Mouse (Mus musculus) thymus, postnatal 14 days (tissue): ENCODE data around the gene Tmem235.
A peak's percentile ranks its signal among the peaks of the same experiment; 100 is the strongest.
"Not testable (repeated sequence)": the region's sequence is repeated elsewhere in the genome, so short reads cannot be mapped to it uniquely, and the experiment has no call there.

Experiments
- DNase-seq: peaks from one replicate; pipeline ENCODE4 v3.0.0; 2021

The Tmem235 gene

GRCm38 (mm10) chr11:117833509-117833908 lies 27.0 kb upstream of the Tmem235 start:
- DNase-seq, result not testable (repeated sequence)

DNA sequence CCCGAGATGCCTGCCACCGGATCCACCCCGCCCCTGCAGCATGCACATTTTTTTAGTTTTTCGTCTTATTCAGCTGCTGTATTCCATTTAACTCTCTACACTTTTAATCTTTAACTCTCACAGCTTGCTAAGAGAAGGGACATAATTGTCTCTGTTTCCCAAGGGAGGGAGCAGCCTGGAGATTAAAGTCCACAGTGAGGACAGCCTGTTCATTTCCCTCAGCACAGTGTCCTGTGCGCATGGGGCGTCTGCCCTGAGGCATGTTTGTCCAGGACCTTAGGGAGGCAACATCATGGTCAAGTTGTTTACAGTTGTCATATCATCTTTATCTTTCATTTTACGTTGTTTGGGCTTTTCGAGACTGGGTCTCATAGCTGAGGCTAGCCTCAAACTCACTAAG lies 26.5 kb upstream of the Tmem235 start:
- no peak for DNase-seq

GRCm38 (mm10) chr11:117836306-117836705 lies 24.2 kb upstream of the Tmem235 start:
- no peak for DNase-seq

DNA sequence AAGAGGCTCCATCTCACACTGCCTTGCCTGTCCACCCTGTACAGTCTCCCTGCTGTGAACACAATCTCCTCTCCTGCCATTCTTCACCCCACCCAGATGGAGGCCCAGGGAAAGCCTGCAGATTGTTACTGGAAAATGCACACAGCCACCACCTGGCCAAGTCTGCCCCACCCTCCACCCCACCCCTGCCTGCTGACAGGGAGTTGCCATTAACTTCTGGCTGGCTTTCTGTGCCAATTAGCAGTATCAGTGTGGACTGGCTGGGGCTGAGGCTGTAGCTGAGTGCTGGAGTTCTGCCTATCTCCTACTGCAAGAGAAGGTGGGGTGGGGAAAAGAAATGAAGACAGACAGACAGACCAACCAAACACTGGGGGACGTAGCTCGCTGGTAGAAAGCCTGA lies 22.0 kb upstream of the Tmem235 start:
- DNase-seq, result no peak

DNA sequence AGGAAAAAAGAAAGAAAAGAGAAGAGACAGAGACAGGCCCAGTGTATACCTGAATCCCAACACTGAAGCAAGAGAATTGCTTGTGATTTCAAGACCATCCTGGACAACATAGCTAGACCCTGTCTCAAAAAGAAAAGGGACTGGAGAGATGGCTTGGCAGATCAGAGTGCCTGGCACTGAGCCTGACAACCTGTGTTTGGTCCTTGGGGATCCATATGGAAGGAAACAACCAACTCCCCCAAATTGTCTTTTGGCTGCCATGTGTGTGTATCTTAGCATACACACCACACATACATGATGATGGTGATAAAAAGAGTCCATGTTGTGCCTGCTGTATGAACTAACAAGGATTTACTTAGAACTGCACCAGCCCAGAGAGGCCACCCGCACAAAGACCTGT lies 21.5 kb upstream of the Tmem235 start:
- no peak for DNase-seq

- DNase-seq, result no peak
These were observed 19.6 kb upstream of the Tmem235 start for GRCm38 (mm10) chr11:117840910-117841309.

GRCm38 (mm10) chr11:117843434-117843833 lies 17.1 kb upstream of the Tmem235 start:
- no peak for DNase-seq

DNA sequence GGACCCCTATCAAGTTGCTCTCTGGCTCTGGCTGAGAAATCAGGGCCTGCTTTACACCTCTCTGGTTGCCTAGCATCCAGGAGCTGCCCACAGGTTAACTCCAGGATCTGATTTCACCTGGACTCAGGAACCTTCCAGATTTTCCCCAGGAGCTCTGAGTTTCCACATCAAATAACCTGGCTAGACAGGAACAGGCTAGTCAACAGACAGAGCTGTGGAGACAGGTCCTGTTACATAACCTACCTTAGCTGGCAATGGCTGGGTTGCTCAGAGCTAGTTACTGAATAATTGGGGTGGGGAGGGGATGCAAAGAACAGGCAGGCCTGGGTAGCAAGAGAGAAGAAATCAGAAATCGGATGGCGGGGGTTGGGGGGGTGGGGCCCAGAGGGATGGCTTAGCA lies 15.6 kb upstream of the Tmem235 start:
- DNase-seq, result no peak

- no peak for DNase-seq
These were observed 14.9 kb upstream of the Tmem235 start for GRCm38 (mm10) chr11:117845651-117846050.

- DNase-seq, result no peak
These were observed 13.9 kb upstream of the Tmem235 start for GRCm38 (mm10) chr11:117846640-117847039.

DNA sequence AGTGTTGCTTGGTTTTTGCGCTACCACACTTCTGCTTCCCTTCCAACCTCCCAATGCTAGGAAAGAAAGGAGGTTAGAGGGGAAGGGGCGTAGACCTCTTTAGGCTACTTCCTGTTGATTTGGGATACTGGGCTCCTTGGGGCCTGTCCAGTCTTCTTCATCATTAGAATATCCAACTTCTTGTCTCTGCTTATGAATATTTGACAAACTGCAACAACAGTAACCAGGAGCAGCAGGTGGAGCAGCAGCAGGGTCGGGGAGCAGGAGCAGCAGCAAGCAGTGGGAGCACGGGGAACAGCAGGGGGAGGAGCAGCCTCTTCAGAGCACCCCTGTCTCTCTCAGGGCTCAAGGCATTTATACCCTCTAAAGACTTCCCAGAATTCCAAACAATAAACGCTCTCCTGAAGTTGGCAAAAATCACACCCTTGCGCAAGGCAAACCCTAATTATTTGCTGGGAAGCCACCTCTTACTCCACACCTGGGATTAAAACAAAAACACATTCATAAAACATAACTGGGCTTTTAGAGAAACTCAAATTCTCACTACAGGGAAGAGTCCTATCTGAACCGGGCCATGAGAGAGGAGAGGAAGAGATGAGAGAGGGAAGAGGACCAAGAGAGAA lies 12.8 kb upstream of the Tmem235 start:
- DNase-seq, result no peak

DNA sequence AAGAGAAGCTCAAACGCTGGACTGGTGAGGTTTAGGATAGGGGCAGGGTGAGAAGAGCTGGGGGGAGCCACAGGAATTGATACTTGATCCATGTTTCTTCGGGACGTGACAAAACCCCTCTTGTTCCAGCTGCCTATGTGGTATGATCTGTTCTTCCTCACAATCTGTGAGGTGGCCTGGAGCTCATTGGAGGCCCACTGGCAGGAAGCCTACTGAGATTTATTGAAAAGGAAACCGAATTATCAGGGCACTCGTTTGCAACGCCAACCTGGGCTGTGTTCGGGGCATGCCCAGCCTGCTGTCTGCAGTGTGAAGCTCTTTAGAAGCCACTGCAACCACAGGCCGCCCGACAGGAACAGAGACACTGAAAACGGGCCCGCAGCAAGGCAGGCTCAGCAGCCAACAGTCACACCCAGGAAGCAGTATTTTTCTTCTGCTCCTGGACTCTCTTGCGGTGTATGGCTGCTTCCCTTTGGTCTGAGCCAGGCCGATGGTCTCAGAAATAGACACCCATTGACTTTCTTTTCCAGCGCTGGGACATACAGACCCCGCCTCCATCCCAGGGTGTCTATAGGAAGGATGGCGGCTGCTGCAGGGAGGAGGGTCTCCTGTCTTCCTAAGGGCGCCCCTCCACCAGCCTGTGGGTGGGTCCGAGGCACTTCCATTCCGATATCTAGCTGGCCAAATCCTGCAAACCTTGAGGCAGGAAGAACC lies 12.1 kb upstream of the Tmem235 start:
- peak; percentile 70 for DNase-seq

- DNase-seq, result peak; percentile 99
These were observed 11.4 kb upstream of the Tmem235 start, which contains the start of gene Birc5 for GRCm38 (mm10) chr11:117848985-117849671. Gene Birc5 (plus strand): TSS chr11:117849251.

GRCm38 (mm10) chr11:117852875-117853274 lies 7.7 kb upstream of the Tmem235 start:
- no peak for DNase-seq

DNA sequence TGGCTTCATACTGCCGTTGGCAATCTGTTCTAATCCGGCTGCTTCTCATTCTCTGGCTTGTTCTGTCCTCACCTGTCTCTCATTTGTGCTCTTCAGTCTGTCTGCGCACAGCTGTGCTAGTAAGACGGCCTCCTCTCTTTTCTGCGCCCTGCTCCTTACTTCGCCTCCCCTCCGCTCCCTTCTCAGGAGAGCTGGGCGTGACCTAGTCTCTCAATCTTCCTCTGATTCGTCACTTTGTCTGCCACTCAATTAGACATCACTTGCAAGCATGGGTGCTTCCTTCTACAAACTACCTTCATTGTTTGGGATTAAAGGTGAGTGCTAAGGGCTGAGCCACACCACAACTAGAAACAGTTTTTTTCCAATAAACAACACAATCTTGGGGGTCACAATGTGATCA lies 6.3 kb upstream of the Tmem235 start:
- no peak for DNase-seq

DNA sequence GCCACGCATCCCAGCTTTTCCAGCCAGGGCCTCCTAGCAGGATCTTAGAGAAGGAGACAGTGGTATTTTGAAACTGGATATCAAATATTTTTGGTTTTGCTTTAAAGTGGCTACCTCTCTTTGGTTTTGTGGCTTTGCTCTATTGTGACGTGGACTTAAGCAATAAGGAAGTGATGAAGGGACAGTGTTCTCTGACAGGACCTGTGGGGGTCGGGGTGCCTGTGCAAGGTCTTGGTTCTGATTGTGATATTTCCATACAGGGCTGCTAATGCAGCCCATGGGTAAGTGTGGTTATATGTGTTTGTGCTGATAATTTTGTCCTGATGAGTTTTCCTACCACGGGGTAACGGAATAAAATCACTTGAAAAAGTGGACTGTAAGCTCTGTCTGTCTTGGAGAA lies 5.2 kb upstream of the Tmem235 start:
- no peak for DNase-seq

DNA sequence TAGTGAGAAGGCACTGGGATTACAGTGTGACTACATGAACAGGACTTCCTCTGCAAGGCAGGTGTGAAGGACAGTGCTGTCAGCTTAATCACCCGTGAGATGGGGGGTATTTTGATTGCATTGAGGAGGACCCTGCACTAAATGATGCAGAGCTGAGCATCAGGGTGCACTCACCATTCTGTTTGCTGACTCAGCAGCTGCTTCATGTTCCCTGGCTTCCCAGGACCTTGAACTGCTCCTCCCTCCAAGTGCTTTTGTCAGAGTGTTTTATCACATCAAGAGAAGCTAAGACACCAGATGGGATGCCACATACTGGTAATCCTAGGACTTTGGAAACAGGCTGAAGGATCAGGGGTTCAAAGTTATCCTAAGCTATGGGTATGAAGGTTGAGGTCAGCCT lies 4.6 kb upstream of the Tmem235 start:
- no peak for DNase-seq

DNA sequence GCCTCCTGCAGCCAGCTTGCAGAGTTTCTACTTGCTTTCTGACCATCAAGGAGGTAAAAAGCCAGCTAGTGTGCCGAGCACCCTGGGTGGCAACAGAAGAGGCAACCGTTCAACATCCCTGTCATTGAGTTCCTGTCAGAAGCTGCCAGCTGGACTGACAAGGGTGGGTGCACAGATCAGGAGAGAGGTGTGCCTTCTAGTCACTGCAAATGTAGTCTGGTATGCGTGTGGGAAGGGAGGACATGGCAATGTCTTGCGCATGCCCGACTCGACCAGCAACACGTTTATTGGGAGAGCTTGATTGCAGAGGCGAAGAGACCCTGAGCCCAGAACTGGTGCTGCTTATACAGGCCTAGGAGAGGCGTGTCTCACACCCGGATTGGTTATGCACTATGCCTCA lies 3.1 kb upstream of the Tmem235 start:
- no peak for DNase-seq

- DNase-seq, result no peak
These were observed 2.2 kb upstream of the Tmem235 start for GRCm38 (mm10) chr11:117858392-117858791.

DNA sequence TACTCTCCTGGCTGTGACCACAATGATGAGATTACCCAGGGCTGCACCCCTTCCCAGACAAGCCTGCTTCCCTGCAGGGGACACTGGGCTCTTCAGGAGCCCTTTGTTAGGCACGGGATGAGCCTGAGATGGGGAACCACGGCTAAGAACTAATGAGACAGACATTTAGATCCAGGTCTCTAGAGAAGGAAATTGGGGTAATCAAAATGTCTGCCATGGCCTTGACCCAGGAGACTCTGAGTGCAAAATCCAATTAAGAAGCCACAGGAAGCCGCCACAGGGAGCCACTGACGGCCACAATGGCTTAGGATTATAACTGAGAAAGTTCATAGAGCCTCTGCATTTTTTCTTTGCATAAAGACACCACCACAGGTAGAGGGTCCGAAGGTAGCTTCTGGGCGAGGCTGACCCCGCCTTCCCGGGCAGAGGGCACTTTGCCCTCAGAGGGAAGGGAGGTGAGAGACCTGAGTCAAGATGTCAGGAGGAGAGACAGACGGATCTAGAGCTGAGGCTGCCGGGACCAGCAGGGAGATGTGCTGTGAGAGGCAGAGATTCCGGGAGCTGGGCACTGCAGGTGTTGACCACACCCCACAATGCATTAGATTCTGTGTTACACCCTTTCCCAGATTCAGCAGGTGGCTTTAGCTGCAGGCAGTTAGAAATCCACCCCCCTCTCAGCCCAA lies 2.8 kb downstream of the Tmem235 start:
- DNase-seq, result no peak

DNA sequence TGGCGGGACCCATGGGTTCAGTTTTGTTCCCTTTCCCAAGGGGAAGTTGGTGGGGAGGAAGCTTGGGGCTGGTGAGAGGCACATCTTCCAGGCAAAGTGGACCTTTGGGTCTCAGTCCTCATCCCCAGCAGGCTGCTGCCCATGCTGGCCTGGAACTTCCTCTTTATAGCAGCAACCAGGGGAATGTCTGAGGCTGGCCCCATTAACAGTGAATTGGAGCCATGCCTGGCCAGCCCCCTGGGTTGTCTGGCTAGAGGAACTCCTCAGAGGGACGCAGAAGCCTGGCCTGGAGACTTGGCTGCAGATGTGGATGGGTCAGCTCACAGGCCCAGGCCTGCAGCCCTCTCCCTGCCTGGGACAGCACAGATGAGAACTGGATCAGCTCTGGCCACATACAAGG lies 4.3 kb downstream of the Tmem235 start:
- no peak for DNase-seq

DNA sequence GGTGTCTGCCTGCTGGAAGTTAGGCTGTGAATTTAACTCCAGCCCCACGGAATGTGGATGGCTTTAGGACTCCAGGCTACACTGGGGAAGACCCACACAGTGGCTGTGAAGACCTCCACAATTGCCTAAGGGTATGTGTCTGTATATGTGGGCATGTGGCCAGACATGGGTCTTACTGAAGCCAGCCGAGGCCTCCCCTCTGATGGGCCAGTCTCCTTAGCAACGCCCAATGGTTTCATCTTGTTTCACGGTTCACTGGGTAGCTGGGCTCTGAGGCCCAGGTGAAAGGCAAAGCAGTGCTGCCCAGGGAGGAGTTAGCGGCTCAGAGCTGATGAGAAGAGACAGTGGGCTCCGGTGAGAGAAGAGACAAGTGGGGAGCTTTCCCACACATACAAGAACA lies 5.4 kb downstream of the Tmem235 start:
- DNase-seq, result no peak

- peak; percentile 86 for DNase-seq
These were observed 10.3 kb downstream of the Tmem235 start for GRCm38 (mm10) chr11:117870688-117871365.
